Mouse (Mus musculus): ENCODE results near the gene 5330417C22Rik.
"Not testable (repeated sequence)": the region's sequence is repeated elsewhere in the genome, so short reads cannot be mapped to it uniquely, and the experiment has no call there.

5330417C22Rik gene

GRCm38 (mm10) chr3:108528489-108528888, 7.8 kb downstream of the 5330417C22Rik start:
- no peak for DNase-seq

DNA sequence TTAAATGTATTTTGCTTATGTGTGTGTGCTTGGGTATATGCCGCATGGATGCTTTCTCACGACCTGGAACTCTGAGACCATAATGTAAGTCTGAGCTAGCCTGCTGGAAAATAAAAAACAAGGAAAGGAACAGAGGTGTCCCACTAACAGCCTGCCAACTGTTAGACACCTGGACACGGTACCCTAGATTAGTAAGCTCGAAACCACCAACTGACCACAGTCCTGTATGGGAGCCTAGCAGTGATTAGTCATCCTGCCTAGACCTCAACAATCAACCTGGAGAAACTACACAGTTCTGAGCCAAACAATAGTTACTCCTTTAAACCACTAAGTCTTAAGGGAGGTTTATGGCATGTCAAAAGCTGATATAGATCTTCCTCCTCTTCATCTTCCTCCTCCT, 12.9 kb downstream of the 5330417C22Rik start:
- DNase-seq = no peak

GRCm38 (mm10) chr3:108518276-108518675, 18.1 kb downstream of the 5330417C22Rik start:
- no peak for DNase-seq

DNA sequence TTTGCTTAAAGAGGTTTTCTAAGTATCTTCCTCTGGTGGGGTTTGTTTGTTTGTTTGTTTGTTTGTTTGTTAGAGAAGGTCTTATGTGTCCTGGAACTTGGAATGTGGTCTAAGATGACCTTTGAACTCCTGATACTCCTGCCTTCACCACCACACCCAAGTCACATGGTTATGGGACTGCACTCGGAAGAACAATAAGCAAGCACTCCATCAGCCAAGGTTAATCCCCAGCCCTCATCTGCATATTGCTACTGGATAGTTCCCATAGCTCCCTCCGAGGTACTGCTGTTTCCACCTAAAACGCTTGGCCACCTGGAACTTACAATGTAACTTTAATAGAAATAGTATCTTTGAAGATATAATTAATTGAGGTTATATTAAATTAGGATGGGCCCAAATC, 22.9 kb downstream of the 5330417C22Rik start:
- DNase-seq = no peak

DNA sequence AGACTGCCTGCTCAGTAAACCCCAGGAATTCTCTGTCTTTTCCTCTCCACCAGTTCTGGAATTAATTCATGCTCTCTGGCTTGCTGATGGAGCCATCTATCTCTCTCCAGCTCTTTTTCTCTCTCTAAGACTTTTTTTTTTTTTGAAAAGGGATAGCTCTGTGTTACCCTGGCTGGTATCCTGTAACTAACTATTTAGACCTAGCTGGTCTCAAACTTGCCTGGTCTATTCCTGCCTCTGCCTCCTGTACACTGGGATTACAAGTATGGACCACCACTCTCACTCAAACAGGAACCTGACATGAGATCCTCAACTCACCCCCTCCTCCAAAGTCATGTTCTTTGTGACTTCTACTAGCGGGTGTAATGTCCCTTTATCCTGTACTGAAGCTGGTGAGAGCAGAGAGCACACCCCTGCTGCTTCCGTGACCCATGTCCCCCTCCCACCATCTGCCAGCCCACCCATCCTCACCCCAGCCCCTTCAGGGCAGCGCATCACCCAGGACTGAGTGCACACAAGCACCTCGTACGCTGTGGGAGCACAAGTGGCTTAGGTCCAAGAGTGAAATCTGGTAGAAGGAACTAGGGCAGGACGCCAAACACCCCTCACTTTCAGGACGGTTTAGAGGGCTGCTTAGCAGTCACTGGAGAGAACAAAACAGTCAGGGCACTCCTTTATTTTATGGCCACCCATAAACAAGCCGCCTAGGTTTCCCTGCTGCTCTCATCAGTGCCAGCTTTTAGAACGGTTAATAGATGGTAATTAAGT, 25.4 kb downstream of the 5330417C22Rik start:
- DNase-seq = no peak

DNA sequence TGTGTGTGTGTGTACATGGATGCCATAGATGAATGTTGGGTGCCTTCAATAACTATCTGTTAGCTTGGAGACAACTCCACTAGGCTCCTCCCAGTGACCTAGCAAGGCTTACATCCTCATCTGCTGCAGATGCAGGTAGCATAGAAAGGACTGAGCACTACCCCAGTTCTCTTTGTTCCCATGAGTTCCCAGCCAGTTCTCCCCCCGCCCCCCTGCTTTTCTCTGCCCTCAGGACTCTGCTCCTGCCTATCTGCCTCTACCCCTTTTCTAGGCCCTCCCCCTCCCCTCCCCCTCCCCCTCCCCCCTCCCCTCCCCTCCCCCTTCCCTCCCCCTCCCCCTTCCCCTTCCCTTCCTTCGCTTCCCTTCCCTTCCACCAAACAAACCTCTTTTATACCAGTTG, 26.2 kb downstream of the 5330417C22Rik start:
- no peak for DNase-seq

- DNase-seq = no peak
Measured at GRCm38 (mm10) chr3:108508745-108509474, 27.4 kb downstream of the 5330417C22Rik start.

GRCm38 (mm10) chr3:108503908-108504307, 32.4 kb downstream of the 5330417C22Rik start:
- DNase-seq = no peak

- DNase-seq = not testable (repeated sequence)
Measured at GRCm38 (mm10) chr3:108501411-108501810, 34.9 kb downstream of the 5330417C22Rik start.

DNA sequence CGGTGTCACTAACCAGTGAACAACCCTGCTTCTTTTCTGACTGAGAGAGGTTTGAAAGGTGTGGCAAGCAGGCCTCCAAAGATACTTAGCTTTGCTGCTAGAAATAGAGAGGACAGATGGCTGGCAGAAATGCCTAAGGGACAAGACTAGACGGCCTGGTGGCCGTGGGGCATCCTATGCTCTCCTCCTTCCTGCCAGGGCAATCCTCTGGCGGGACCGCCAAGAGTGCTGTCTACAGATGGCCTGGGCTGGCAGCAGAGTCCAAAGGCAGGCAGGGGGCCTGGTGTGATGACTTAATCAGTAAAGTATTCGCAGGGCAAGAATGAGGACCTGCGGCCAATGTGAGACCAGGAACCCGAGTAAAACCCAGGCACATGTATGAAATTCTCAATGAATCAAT, 36.5 kb downstream of the 5330417C22Rik start:
- DNase-seq = peak; percentile 94

DNA sequence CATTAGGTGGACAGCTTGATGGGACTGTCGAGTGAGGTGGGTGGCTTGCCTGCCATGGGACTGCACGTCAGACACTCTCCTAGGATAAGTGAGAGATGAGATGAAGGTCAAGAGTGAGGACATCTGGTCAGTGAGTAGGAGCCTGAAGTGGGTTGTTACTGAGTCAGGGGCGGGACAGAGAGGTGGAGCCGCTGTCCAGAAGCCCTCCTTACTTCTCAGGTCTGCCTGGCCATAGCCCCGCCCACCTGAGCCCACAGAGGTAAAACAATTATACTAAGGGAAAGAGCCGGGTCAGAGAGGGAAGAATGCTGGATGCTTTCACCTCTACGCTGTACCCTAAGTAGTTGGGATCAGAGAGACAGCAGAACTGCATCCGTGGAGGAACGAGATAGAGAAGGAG, 38.7 kb downstream of the 5330417C22Rik start:
- DNase-seq = no peak

- DNase-seq = no peak
Measured at GRCm38 (mm10) chr3:108495486-108495885, 40.9 kb downstream of the 5330417C22Rik start.

- DNase-seq = no peak
Measured at GRCm38 (mm10) chr3:108494861-108495474, 41.4 kb downstream of the 5330417C22Rik start.

DNA sequence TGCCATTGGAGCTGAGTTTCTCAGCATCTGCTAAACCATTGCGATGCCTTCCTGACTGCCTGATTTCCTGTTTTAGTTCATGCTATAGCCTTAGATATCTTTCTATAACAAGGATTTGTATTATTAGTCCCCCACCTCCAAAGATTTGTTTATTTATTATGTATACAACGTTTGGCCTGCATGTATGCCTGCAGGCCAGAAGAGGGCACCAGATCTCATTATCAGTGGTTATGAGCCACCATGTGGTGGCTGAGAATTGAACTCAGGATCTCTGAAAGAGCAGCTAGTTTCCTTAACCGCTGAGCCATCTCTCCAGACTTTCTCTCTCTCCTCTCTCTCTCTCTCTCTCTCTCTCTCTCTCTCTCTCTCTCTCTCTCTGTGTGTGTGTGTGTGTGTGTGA, 46.4 kb downstream of the 5330417C22Rik start:
- DNase-seq = no peak

GRCm38 (mm10) chr3:108484749-108485148, 51.6 kb downstream of the 5330417C22Rik start:
- DNase-seq = no peak

GRCm38 (mm10) chr3:108478800-108479199, 57.5 kb downstream of the 5330417C22Rik start:
- no peak for DNase-seq

- no peak for DNase-seq
Measured at GRCm38 (mm10) chr3:108476761-108477619, 59.3 kb downstream of the 5330417C22Rik start.

- no peak for DNase-seq
Measured at GRCm38 (mm10) chr3:108475496-108475895, 60.8 kb downstream of the 5330417C22Rik start.

DNA sequence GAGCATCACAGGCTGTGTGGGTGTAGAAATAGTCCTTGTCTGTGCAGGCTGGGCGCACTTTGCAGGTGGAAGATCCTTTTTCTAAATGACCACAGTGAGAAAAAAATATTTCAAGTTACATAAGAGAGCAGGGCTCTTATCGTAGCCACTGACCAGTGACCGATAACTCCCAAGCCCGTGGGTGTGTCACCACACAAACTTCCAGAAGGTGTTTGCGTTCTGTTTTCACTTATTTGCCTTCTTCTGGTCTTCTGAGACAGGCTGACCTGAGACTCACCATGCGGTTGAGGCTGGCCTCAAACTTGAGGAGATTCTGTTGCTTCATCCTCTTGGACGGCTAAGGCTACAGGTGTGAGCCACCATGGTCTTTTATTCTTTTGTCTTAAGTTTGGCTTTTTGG, 61.4 kb downstream of the 5330417C22Rik start:
- DNase-seq = no peak

GRCm38 (mm10) chr3:108467760-108468159, 68.6 kb downstream of the 5330417C22Rik start:
- DNase-seq = no peak

DNA sequence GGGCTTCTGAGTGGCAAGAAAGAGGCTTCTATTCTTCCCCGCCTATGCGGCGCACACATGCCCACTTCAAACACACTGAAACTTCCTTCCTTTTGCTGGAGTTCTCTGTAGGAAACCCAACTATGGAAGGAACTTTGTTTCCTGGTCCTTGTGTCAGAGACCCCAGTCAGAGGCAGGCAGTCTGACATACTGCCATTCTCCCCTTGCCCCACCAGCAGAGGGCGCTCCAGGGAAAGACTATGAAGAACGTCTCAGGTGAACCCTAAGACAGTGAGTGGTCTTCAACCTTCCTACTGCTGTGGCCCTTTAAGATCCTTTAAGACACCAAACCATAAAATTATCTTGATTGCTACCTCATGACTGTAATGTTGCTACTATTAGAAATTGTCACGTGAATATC, 69.9 kb downstream of the 5330417C22Rik start:
- DNase-seq = peak; percentile 24

- DNase-seq = no peak
Measured at GRCm38 (mm10) chr3:108458866-108459265, 77.5 kb downstream of the 5330417C22Rik start.

GRCm38 (mm10) chr3:108458380-108458779, 78.0 kb downstream of the 5330417C22Rik start:
- no peak for DNase-seq
